Mouse (Mus musculus): Measurements from ENCODE around the gene Slc30a1. TPM values are rescaled to one million over a fixed set of nuclear protein-coding genes. Genes with fewer than 3 reads are reported as not detected.

Gene Slc30a1
- polyA plus RNA-seq, 1 experiment = 19.9 TPM

DNA sequence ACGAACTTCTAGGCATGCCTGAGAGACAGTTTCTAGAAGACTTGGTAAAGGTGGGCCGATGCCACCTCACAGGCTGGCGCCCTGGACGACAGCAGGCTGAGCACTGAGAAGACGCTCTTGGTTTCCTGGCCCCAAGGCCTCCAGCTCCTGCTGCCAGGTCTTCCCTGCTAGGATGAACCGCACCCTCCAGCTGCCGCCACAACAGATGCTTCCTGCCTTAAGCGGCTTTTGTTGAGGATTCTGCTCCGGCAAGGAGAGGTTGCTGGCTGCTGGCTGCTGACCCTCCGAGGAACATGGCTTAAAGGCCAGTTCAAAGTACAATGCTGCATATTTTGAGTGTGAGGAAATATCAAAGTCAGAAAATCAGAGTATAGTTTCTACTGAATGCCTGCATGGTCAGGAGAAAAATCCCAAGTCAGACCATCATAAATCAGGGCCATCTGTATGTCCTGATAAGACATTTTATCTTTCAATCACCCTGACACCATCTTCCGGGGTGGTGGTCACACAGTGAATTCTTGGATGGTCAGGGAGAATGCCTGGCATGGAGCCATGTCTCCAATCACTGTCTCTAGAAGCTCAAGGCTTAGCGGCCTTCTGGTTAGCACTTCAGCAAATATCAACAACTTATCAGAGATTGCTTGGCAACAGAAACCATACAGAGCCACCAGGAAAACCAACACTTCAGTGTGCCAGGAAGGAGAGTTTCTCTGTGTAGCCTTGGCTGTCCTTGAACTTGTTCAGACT lies 9.6 kb upstream of the Slc30a1 start:
- H3K27ac ChIP-seq (ENCODE audit: insufficient read depth, low read depth, low read length) = peak overlapping the region; percentile 34; the same call in 1 of the 2 replicates
- H3K4me3 ChIP-seq (ENCODE audit: insufficient read depth, low read depth, low read length) = no peak overlapping the region
- no peaks in the 10 kb centered on the region for H3K36me3 ChIP-seq (ENCODE audit: control insufficient read depth, insufficient read depth, low read length)
- TF ChIP-seq POLR2A (IDR thresholded peaks at IDR 0.05; ENCODE audit: low read depth, low read length) = no peak
- no peak for TF ChIP-seq CTCF (conservative IDR thresholded peaks at IDR 0.05; ENCODE audit: insufficient read depth, insufficient read length, low read depth, low read length)
- H3K4me1 ChIP-seq (ENCODE audit: control insufficient read depth, insufficient read depth, low read length) = peaks cover 5% of the 10 kb centered on the region
- no peaks in the 10 kb centered on the region for H3K27me3 ChIP-seq (replicated peaks; ENCODE audit: control insufficient read depth, insufficient read depth, low read length)
- peak; percentile 71 for DNase-seq
- 42% methylated on average over 12 of the region's 12 CpGs for WGBS

DNA sequence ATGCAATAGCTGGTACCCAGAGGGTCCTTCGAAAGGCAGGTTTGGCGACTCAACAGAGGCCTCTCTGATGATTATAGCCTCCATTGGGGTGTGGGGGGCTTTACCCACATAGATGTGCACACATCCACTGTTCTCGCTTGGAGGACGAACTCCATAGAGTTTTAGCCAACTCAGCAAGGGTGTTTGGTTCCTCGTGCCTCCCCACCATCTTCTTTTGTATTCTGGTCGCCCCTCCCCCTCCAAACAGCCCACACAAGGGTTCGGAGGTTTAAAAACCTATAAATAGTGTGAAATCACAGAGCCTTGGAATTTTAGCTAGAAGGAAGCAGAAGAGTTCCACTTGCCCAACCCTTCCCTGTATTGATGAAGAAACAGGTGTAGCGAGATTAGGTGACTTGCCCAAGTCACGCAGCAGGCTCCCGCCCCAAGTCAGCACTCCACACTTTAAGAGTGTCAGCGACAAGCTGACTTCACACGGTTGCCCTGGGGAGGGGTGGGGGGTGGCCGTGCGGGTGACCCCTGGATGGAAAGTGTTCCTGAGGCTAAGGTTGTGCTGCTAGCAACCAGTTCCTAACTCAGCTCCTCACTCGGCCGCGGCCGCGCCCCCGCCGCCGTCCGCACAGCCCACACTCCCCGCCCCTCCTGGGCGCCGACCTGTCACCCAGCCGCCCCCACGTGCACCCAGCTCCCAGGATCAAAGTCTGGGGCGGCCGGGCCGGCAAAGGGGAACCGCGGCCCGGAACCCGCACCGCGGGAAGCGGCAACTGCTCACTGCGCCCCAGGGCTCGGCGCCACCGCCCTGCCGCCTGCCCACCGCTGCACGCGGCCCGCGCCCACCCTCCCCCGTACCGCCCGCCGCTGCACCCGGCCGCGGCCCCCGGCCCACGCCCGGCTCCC lies 682 bp upstream of the Slc30a1 start:
- Histone ChIP-seq H3K27ac (ENCODE audit: insufficient read depth, low read depth, low read length) (no peak overlapping the region), H3K4me1 (ENCODE audit: control insufficient read depth, insufficient read depth, low read length) (peaks cover 18% of the 10 kb centered on the region), H3K36me3 (ENCODE audit: control insufficient read depth, insufficient read depth, low read length) (peaks cover 2% of the 10 kb centered on the region), H3K4me3 (ENCODE audit: insufficient read depth, low read depth, low read length) (peak overlapping the region; percentile 72), H3K27me3 (replicated peaks; ENCODE audit: control insufficient read depth, insufficient read depth, low read length) (no peaks in the 10 kb centered on the region)
- peak; percentile 90 for DNase-seq
- TF ChIP-seq CTCF (conservative IDR thresholded peaks at IDR 0.05; ENCODE audit: insufficient read depth, insufficient read length, low read depth, low read length) = no peak
- no peak for TF ChIP-seq POLR2A (IDR thresholded peaks at IDR 0.05; ENCODE audit: low read depth, low read length)
- 7% methylated on average over 51 of the region's 58 CpGs for WGBS

DNA sequence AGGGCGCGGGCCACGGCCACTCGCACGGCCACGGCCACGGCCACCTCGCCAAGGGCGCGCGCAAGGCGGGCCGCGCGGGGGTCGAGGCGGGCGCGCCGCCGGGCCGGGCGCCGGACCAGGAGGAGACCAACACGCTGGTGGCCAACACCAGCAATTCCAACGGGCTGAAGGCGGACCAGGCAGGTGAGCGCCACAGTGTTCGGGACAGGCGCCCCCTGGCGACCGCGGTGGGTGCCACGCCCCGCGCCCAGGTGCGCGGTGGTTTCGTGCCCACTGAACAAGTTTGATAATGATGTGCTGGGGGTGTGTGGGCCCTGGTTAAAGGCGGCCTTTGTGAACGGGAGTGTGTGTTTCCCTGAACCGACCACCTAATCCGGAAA lies 854 bp downstream of the Slc30a1 start:
- WGBS = under 1% methylated on average over 43 of the region's 43 CpGs
- peak overlapping the region; percentile 75 for H3K4me3 ChIP-seq (ENCODE audit: insufficient read depth, low read depth, low read length)
- peaks cover 21% of the 10 kb centered on the region for H3K4me1 ChIP-seq (ENCODE audit: control insufficient read depth, insufficient read depth, low read length)
- no peaks in the 10 kb centered on the region for H3K27me3 ChIP-seq (replicated peaks; ENCODE audit: control insufficient read depth, insufficient read depth, low read length)
- H3K36me3 ChIP-seq (ENCODE audit: control insufficient read depth, insufficient read depth, low read length) = peaks cover 2% of the 10 kb centered on the region
- TF ChIP-seq POLR2A (IDR thresholded peaks at IDR 0.05; ENCODE audit: low read depth, low read length) (no peak), CTCF (conservative IDR thresholded peaks at IDR 0.05; ENCODE audit: insufficient read depth, insufficient read length, low read depth, low read length) (peak; percentile 77)
- peak overlapping the region; percentile 84 for H3K27ac ChIP-seq (ENCODE audit: insufficient read depth, low read depth, low read length)
- peak; percentile 91 for DNase-seq

DNA sequence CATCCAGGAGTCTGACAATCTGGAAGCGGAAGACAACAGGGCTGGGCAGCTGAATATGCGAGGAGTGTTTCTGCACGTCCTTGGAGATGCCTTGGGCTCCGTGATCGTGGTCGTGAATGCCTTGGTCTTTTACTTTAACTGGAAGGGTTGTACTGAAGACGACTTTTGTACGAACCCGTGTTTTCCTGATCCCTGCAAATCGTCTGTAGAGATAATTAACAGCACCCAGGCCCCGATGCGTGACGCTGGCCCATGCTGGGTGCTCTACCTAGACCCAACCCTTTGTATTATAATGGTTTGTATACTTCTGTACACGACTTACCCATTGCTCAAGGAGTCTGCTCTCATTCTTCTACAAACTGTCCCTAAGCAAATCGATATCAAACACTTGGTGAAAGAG lies 2.3 kb downstream of the Slc30a1 start:
- Histone ChIP-seq H3K36me3 (ENCODE audit: control insufficient read depth, insufficient read depth, low read length) (peaks cover 2% of the 10 kb centered on the region), H3K27ac (ENCODE audit: insufficient read depth, low read depth, low read length) (no peak overlapping the region), H3K4me1 (ENCODE audit: control insufficient read depth, insufficient read depth, low read length) (peaks cover 24% of the 10 kb centered on the region), H3K27me3 (replicated peaks; ENCODE audit: control insufficient read depth, insufficient read depth, low read length) (no peaks in the 10 kb centered on the region), H3K4me3 (ENCODE audit: insufficient read depth, low read depth, low read length) (peak overlapping the region; percentile 75)
- TF ChIP-seq POLR2A (IDR thresholded peaks at IDR 0.05; ENCODE audit: low read depth, low read length) (peak; percentile 3), CTCF (conservative IDR thresholded peaks at IDR 0.05; ENCODE audit: insufficient read depth, insufficient read length, low read depth, low read length) (no peak)
- 60% methylated on average over 15 of the region's 15 CpGs for WGBS
- peak; percentile 55 for DNase-seq

DNA sequence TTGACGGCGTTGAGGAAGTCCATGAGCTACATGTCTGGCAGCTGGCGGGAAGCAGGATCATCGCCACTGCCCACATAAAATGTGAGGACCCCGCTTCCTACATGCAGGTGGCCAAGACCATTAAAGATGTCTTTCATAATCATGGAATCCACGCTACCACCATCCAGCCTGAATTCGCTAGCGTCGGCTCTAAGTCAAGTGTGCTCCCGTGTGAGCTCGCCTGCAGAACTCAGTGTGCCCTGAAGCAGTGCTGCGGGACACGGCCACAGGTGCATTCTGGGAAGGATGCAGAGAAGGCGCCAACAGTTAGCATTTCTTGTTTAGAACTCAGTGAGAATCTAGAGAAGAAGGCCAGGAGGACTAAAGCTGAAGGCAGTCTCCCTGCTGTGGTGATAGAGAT lies 2.7 kb downstream of the Slc30a1 start:
- peak; percentile 30 for DNase-seq
- 75% methylated on average over 14 of the region's 14 CpGs for WGBS
- TF ChIP-seq POLR2A (IDR thresholded peaks at IDR 0.05; ENCODE audit: low read depth, low read length) = no peak
- TF ChIP-seq CTCF (conservative IDR thresholded peaks at IDR 0.05; ENCODE audit: insufficient read depth, insufficient read length, low read depth, low read length) = no peak
- Histone ChIP-seq H3K4me3 (ENCODE audit: insufficient read depth, low read depth, low read length) (no peak overlapping the region; the same call in none of the 2 replicates), H3K4me1 (ENCODE audit: control insufficient read depth, insufficient read depth, low read length) (peaks cover 24% of the 10 kb centered on the region), H3K27me3 (replicated peaks; ENCODE audit: control insufficient read depth, insufficient read depth, low read length) (no peaks in the 10 kb centered on the region), H3K27ac (ENCODE audit: insufficient read depth, low read depth, low read length) (no peak overlapping the region), H3K36me3 (ENCODE audit: control insufficient read depth, insufficient read depth, low read length) (peaks cover 2% of the 10 kb centered on the region)

DNA sequence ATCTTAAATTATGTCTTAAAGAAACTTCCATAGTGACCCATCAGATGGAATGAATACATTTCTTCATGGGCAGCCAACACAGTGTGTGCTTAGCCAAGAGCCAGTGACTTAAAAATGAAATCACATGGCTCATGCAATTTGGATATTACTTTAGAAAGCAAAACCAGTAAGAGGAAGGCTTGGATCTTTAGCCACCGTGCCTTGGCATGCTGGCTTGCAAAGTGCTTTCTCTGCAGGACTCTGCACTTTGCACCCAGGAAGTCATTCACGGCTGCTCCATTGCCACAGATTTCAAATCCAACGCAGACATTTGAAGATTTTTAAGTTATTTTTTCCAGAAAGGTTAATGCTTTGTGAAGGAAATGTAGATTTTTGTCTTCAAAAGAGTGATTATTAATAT lies 4.1 kb downstream of the Slc30a1 start:
- H3K4me3 ChIP-seq (ENCODE audit: insufficient read depth, low read depth, low read length) = no peak overlapping the region

More for the DNA sequence above, 4.1 kb downstream of the Slc30a1 start:
- 13% methylated on average over 3 of the region's 3 CpGs for WGBS
- Histone ChIP-seq H3K4me1 (ENCODE audit: control insufficient read depth, insufficient read depth, low read length) (peaks cover 24% of the 10 kb centered on the region), H3K36me3 (ENCODE audit: control insufficient read depth, insufficient read depth, low read length) (peaks cover 2% of the 10 kb centered on the region), H3K27ac (ENCODE audit: insufficient read depth, low read depth, low read length) (no peak overlapping the region), H3K27me3 (replicated peaks; ENCODE audit: control insufficient read depth, insufficient read depth, low read length) (no peaks in the 10 kb centered on the region)
- DNase-seq = peak; percentile 83
- TF ChIP-seq POLR2A (IDR thresholded peaks at IDR 0.05; ENCODE audit: low read depth, low read length) = no peak
- no peak for TF ChIP-seq CTCF (conservative IDR thresholded peaks at IDR 0.05; ENCODE audit: insufficient read depth, insufficient read length, low read depth, low read length)
